Mouse (Mus musculus): ENCODE measurements around the gene Myo3b. TPM values are rescaled to one million over a fixed set of nuclear protein-coding genes. Genes with fewer than 3 reads are reported as not detected.

Myo3b gene
- polyA plus RNA-seq, 1 experiment from 2014 or later, result not detected

DNA sequence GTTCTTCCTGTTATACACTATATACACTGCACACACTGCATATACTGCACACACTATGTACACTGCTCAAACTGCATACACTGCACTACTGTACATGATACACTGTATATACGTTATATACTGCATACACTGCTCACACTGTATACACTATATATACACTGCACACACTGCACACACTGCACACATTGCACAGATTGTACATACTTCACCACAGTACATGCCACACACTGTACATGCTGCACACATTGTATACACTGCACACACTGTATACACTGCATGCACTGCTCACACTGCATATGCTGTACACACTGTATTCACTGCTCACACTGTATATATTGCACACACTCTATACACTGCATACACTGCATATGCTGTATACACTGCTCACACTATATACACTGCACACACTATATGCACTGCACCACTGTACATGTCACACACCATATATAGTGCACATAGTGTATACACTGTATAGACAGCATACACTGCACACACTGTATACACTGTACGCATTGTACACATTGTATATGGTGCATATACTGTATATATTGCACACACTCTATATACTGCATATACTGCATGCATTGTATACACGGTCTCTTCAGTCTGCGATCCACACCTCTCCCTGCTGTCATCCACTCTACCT, 104.7 kb downstream of the Myo3b start:
- H3K9ac ChIP-seq, result no peak overlapping the region
- H3K27ac ChIP-seq, result no peak overlapping the region
- 89% methylated on average over 4 of the region's 4 CpGs for WGBS
- no peak overlapping the region for H3K4me3 ChIP-seq
- no peaks in the 10 kb centered on the region for H3K27me3 ChIP-seq
- H3K9me3 ChIP-seq, result no peaks in the 10 kb centered on the region
- H3K4me1 ChIP-seq, result no peaks in the 10 kb centered on the region
- H3K4me2 ChIP-seq, result no peak overlapping the region
- H3K36me3 ChIP-seq, result no peaks in the 10 kb centered on the region
- 0 out of 2 replicates have a peak, but pooled peaks have one; percentile 52 for ATAC-seq (ENCODE audit: insufficient number of reproducible peaks, insufficient read depth, low FRiP score, low TSS enrichment, low read depth)

GRCm38 (mm10) chr2:70146993-70147581, 108.2 kb downstream of the Myo3b start:
- Histone ChIP-seq H3K4me3 (no peak overlapping the region), H3K4me2 (no peak overlapping the region), H3K36me3 (no peaks in the 10 kb centered on the region), H3K9me3 (no peaks in the 10 kb centered on the region), H3K4me1 (no peaks in the 10 kb centered on the region), H3K27ac (no peak overlapping the region), H3K9ac (no peak overlapping the region), H3K27me3 (no peaks in the 10 kb centered on the region)
- no peak for ATAC-seq (ENCODE audit: insufficient number of reproducible peaks, insufficient read depth, low FRiP score, low TSS enrichment, low read depth)
- WGBS, result 49% methylated on average over 12 of the region's 12 CpGs

- ATAC-seq (ENCODE audit: insufficient number of reproducible peaks, insufficient read depth, low FRiP score, low TSS enrichment, low read depth), result no peak
- H3K4me3 ChIP-seq, result no peak overlapping the region
- H3K9me3 ChIP-seq, result no peaks in the 10 kb centered on the region
- H3K9ac ChIP-seq, result no peak overlapping the region
- H3K4me1 ChIP-seq, result no peaks in the 10 kb centered on the region
- WGBS, result 74% methylated on average over 13 of the region's 13 CpGs
- H3K4me2 ChIP-seq, result no peak overlapping the region
- H3K27ac ChIP-seq, result no peak overlapping the region
- H3K36me3 ChIP-seq, result no peaks in the 10 kb centered on the region
- no peaks in the 10 kb centered on the region for H3K27me3 ChIP-seq
Measured at GRCm38 (mm10) chr2:70148821-70149510, 110.0 kb downstream of the Myo3b start.

- H3K4me2 ChIP-seq, result no peak overlapping the region
- ATAC-seq (ENCODE audit: insufficient number of reproducible peaks, insufficient read depth, low FRiP score, low TSS enrichment, low read depth), result no peak
- WGBS, result 67% methylated on average over 6 of the region's 6 CpGs
- H3K36me3 ChIP-seq, result no peaks in the 10 kb centered on the region
- no peak overlapping the region for H3K9ac ChIP-seq
- no peak overlapping the region for H3K4me3 ChIP-seq
- H3K4me1 ChIP-seq, result no peaks in the 10 kb centered on the region
- H3K9me3 ChIP-seq, result no peaks in the 10 kb centered on the region
- H3K27ac ChIP-seq, result no peak overlapping the region
- no peaks in the 10 kb centered on the region for H3K27me3 ChIP-seq
Measured at GRCm38 (mm10) chr2:70150399-70151035, 111.6 kb downstream of the Myo3b start.

- Histone ChIP-seq H3K4me1 (no peaks in the 10 kb centered on the region), H3K36me3 (no peaks in the 10 kb centered on the region), H3K9me3 (no peaks in the 10 kb centered on the region), H3K9ac (no peak overlapping the region), H3K27me3 (no peaks in the 10 kb centered on the region), H3K27ac (no peak overlapping the region), H3K4me3 (no peak overlapping the region), H3K4me2 (no peak overlapping the region)
- WGBS, result 80% methylated on average over 3 of the region's 3 CpGs
- no peak for ATAC-seq (ENCODE audit: insufficient number of reproducible peaks, insufficient read depth, low FRiP score, low TSS enrichment, low read depth)
Measured at GRCm38 (mm10) chr2:70151930-70152329, 113.0 kb downstream of the Myo3b start.

- Histone ChIP-seq H3K27ac (no peak overlapping the region), H3K4me1 (peaks cover 6% of the 10 kb centered on the region; the same call in 1 of the 2 replicates), H3K4me2 (no peak overlapping the region), H3K9me3 (no peaks in the 10 kb centered on the region), H3K36me3 (no peaks in the 10 kb centered on the region), H3K4me3 (no peak overlapping the region), H3K27me3 (no peaks in the 10 kb centered on the region), H3K9ac (no peak overlapping the region)
- no peak for ATAC-seq (ENCODE audit: insufficient number of reproducible peaks, insufficient read depth, low FRiP score, low TSS enrichment, low read depth)
- 75% methylated on average over 8 of the region's 8 CpGs for WGBS
Measured at GRCm38 (mm10) chr2:70155226-70155836, 116.4 kb downstream of the Myo3b start.

- ATAC-seq (ENCODE audit: insufficient number of reproducible peaks, insufficient read depth, low FRiP score, low TSS enrichment, low read depth), result no peak
- Histone ChIP-seq H3K4me3 (no peak overlapping the region), H3K27ac (no peak overlapping the region), H3K4me2 (no peak overlapping the region), H3K9me3 (no peaks in the 10 kb centered on the region), H3K9ac (peak overlapping the region; percentile 32; the same call in 1 of the 2 replicates), H3K4me1 (peaks cover 6% of the 10 kb centered on the region; the same call in 1 of the 2 replicates), H3K36me3 (no peaks in the 10 kb centered on the region), H3K27me3 (no peaks in the 10 kb centered on the region)
- 15% methylated on average over 8 of the region's 8 CpGs for WGBS
Measured at GRCm38 (mm10) chr2:70159543-70159942, 120.6 kb downstream of the Myo3b start.

- H3K4me3 ChIP-seq, result no peak overlapping the region
- no peak overlapping the region for H3K27ac ChIP-seq
- ATAC-seq (ENCODE audit: insufficient number of reproducible peaks, insufficient read depth, low FRiP score, low TSS enrichment, low read depth), result no peak
- no peak overlapping the region for H3K9ac ChIP-seq
- 47% methylated on average over 3 of the region's 3 CpGs for WGBS
- peaks cover 11% of the 10 kb centered on the region for H3K4me1 ChIP-seq
- H3K4me2 ChIP-seq, result no peak overlapping the region
- no peaks in the 10 kb centered on the region for H3K9me3 ChIP-seq
- H3K27me3 ChIP-seq, result no peaks in the 10 kb centered on the region
- no peaks in the 10 kb centered on the region for H3K36me3 ChIP-seq
Measured at GRCm38 (mm10) chr2:70166231-70166630, 127.3 kb downstream of the Myo3b start.

- Histone ChIP-seq H3K27me3 (no peaks in the 10 kb centered on the region), H3K27ac (no peak overlapping the region), H3K4me2 (no peak overlapping the region), H3K9ac (no peak overlapping the region), H3K4me3 (no peak overlapping the region), H3K36me3 (no peaks in the 10 kb centered on the region), H3K9me3 (no peaks in the 10 kb centered on the region), H3K4me1 (peaks cover 11% of the 10 kb centered on the region)
- ATAC-seq (ENCODE audit: insufficient number of reproducible peaks, insufficient read depth, low FRiP score, low TSS enrichment, low read depth), result no peak
- 54% methylated on average over 17 of the region's 17 CpGs for WGBS
Measured at GRCm38 (mm10) chr2:70167944-70168935, 129.3 kb downstream of the Myo3b start.

GRCm38 (mm10) chr2:70170469-70170868, 131.5 kb downstream of the Myo3b start:
- 81% methylated on average over 5 of the region's 5 CpGs for WGBS
- ATAC-seq (ENCODE audit: insufficient number of reproducible peaks, insufficient read depth, low FRiP score, low TSS enrichment, low read depth), result no peak

More at GRCm38 (mm10) chr2:70170469-70170868, 131.5 kb downstream of the Myo3b start:
- no peak overlapping the region for H3K4me3 ChIP-seq
- H3K27ac ChIP-seq, result no peak overlapping the region
- H3K4me1 ChIP-seq, result peaks cover 11% of the 10 kb centered on the region
- H3K4me2 ChIP-seq, result no peak overlapping the region
- no peaks in the 10 kb centered on the region for H3K9me3 ChIP-seq
- no peak overlapping the region for H3K9ac ChIP-seq
- H3K36me3 ChIP-seq, result no peaks in the 10 kb centered on the region
- H3K27me3 ChIP-seq, result no peaks in the 10 kb centered on the region
